Mouse (Mus musculus) liver, adult 2 months (tissue): ENCODE data around the gene Cyb5b.

Source experiments
- CTCF ChIP-seq: fragments of 200-500 bp; IDR thresholded peaks from 2 replicates; pipeline ENCODE4 v1.5.1; 2011; ENCODE audit warnings: low read depth, low read length, control low read depth
- POLR2A ChIP-seq: fragments of 200-500 bp; IDR thresholded peaks from 2 replicates; pipeline ENCODE4 v1.6.1; 2011; ENCODE audit warnings: low read length, control low read depth; ENCODE audit not compliant: insufficient read depth; ENCODE audit errors: extremely low read depth

DNA sequence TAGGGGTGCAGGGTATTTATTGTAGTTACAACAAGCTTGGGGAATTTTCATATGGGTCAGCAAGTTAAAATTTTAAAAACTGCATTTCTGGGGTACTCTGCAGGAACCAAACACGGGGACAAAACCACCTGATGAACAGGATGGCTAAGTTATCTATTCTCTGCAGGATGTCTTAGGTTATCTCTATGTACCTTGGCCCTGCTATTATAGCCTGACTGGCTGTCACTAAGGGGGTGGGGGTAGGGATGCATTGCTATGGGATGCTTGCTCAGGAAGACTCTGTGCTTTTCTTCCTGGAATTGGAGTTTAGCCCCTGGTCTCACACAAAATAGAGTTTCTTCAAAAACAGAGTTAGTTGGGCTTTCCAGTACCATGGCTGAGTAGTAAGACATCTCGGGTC, 83.3 kb downstream of the Cyb5b start:
- TF ChIP-seq CTCF (no peak), POLR2A (no peak)
